Mouse (Mus musculus) erythroid progenitor cell, adult 5-6 weeks (primary cell): Measurements from ENCODE around the gene Zfp821. TPM values are rescaled to one million over a fixed set of nuclear protein-coding genes. Genes with fewer than 3 reads are reported as not detected.

Experiments used
- ATAC-seq: replicated peaks from 2 replicates; pipeline ENCODE4 v1.8.0; 2016; ENCODE audit warnings: moderate number of reproducible peaks, mild to moderate bottlenecking, moderate TSS enrichment, inconsistent platforms; ENCODE audit not compliant: poor library complexity, low FRiP score, severe bottlenecking
- total RNA-seq, 2 experiments: library from RNA; stranded (forward) in 1 of 2; stranded (reverse) in 1 of 2; fragments of 150-400 nt in 1 of 2; fragments of 186-747, 209-891 nt in 1 of 2; gene quantifications; 2 replicates each; pipeline versions ENCODE4 v1.2.3 to v1.2.4; 2015 to 2017; ENCODE audit warnings: low replicate concordance in 2 of 2

Gene Zfp821
- total RNA-seq (2015; ENCODE audit: low replicate concordance) (14.3 and 14.8 TPM in 2 replicates), total RNA-seq (2017; ENCODE audit: low replicate concordance) (38.2 and 43.3 TPM in 2 replicates)

DNA sequence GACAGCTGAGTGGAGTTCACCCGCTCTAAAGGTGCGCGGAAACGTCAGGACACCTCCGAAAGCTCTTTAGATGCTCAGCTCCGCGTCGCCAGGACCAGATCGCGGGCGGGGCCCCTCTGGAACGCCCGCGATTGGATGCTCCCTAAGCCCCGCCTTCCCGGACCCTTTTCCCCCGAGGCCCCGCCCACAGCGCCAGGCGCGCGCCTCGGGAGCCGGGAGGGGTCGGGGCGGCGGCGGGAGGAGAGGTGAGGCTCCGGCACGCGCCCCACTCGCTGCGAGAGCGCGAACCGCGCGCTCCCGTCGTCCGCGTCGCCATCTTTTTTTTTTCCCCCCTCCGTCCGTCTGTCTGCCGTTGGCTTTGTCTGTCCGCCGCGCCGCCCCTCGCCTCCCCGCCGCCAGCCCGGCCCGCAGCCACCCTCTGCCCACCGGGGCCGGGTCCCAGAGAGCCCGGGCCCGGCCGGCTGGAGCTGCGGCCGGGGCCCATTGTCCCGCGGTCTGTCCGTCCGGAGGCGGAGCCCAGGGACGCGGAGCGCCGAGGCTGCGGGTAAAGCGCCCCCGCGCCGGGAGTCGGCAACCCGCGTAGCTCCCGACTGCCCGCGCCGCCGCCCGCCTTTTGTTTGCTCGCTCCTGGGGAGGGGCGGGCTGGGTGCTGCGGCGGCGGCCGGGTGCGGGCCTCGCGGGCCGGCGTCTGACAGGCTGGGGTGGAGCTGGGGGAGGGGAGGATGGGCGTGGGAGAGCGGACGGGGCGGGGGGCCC is at the start of gene Zfp821:
Gene Zfp821, plus strand, starts transcription at position 227 of the 756 bp plus-strand sequence.
- peak; percentile 88 for ATAC-seq

DNA sequence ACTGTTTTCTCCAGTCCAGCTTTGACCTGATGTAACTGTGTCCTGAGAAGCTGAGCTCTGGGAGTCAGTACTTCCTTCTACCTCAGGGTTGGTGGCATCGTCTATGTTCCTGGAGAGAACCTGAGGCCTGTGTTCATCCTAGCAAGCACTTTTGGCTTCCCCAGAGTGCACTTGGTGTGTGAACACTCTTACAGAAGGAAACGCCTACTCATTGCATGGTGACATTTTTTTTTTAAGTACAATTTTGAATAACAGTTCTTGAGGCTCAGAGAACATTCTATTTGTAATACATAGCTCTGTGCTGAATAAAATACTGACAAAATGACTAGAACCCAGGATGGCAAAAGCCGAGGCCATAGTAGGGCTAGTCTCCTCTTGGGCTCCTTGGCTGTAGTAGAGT is 48.5 kb upstream of the Zfp821 start:
- no peak for ATAC-seq

DNA sequence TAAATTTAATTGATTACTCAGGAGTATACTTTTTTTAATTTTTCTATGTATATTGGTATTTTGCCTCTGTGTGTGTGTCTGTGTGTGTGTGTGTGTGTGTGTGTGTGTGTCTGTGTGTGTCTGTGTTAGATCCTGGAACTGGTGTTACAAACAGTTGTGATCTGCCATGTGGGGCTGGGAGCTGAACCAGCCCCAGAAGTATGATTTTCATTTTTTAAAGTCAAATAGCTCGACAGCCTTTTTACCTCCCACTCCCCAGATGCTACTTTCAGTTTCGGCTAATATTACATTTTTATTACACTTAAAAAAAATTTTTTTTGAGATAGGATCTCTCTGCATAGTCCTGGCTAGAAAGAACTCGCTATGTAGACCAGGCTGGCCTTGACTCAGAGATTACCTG is 43.0 kb upstream of the Zfp821 start:
- ATAC-seq = no peak

DNA sequence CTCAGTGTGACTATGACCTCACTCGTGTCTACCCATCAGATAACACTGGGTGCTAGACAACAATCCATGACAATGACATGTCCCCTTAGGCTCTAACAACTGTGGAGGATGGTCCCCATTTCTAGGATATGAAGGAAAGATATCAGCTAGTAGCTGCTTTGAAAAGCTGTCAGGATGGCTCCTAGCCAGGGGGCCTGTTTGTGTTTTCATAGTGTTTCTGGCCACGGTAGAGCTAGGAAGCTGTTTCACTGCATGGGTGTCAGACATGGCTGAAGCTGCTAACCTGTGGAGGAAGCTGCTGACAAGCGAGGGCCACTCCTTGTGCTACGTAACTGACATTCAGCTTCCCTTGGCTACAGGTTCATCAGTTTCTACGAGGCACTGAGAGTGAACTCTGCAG is 38.7 kb upstream of the Zfp821 start:
- ATAC-seq = no peak

DNA sequence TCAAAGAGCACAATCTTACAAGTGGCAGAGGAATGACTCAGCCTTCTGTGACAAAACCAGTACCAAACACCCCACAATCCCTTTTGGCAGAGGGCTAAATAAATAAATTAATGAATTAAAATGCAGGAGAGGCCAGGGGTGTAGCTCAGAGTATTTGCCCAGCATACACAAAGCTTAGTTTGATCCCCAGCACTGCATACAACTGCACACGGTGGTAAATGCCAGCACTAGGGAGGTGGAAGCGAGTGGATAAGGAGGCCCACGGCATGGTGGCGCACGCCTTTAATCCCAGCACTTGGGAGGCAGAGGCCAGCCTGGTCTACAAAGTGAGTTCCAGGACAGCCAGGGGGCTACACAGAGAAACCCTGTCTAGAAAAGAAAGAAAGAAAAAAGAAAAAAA is 32.7 kb upstream of the Zfp821 start:
- no peak for ATAC-seq

DNA sequence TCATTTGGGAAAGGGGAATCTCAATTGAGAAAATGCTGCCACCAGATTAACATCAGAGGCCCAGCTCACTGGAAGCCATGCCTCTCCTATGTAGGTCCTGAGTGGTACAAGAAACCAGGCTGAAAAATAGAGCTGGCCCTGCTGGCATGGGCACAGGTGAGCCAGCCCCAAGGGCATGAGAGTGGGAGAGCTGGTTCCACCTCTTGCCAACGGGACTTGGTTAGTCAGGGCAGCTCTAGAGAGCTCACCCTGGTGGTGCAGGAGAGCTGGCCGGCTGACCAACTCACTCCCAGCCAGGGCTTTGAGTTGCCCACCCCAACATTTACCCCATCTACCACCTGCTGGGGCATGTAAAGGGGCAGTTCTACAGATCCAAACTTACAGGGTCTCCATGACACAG is 31.8 kb upstream of the Zfp821 start:
- no peak for ATAC-seq

DNA sequence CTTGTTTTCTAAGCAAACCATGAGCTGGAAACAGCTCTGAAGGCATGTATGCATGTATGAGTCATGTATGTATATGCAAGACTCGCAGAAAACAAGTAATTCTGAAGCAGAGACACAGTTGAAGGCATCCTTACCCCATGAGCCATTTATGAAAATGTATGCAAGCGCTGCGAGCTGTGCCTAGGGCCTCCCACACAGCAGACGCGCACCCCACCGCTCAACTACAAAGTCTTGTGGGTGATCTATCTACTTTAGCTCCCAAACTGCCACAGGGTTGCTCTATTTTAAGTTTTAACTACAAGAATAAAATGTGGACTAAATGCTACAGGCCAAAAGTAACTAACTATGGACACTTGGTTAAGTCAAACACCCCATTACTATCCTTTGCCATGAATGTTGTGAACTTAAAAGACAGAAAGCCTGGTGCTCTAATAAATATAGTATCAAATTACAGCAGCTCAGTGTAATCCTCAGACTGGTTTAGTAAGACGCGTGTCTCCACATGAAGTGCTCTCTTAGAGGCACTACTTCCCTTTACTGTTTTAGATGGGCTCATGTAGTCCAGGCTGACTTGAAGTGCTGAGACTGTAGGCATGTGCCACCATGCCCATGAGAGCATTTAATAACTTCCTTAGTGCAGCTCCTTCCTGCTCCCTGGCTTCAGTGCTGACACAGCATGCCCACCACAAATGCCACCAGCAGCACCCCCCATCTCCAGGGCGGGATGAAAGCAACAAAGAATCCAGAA is 29.3 kb upstream of the Zfp821 start:
- no peak for ATAC-seq

DNA sequence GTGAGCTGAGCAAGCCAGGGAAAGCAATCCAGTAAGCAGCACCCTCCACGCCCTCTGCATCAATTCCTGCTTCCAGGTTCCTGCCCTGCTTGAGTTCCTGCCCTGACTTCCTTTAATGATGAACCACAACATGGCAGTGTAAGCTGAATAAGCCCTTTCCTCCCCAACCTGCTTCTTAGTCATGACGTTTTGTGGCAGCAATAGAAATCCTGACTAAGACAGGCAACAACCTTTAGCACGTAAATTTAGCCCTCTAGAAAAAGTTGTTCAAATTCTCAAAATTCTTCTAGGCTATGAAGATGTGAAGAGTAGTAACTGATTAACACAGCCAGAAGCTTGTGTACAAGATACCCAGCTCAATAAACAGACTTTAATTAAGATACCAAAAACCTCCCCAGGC is 23.8 kb upstream of the Zfp821 start:
- ATAC-seq = no peak

DNA sequence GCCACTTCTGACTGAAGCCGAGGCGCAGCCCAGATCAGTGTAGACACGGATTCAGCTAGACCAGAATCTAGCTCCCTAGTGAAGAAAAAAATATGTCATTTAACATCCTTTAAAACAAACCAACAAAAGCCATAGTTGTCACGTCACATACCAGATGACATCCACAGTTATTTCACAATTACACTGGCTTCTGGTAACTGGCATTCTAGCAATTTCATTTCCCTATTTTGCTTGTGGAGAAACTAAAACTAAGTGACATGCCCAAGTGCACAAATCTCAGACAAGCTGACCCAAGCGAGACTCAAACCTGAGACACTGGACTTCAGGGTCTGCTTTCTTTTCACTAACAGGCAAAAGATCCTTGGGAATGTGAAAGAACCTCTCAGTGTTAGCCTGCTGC is 23.2 kb upstream of the Zfp821 start:
- no peak for ATAC-seq

DNA sequence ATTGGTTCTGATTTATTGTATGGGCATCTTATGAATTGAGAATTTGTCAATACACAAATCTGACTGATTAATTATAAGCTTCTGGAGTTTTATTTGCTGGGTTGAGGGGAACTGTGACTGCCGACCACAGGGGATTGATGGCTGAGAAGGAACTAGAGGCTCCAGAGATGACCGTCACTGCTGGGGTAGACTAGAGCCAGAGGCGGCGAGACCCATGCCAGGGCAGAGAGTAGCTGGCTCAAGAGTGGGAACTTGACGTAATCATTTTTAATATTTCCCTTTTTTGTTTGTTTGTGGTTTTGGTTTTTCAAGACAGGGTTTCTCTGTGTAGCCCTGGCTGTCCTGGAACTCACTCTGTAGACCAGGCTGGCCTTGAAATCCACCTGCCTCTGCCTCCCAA is 18.1 kb upstream of the Zfp821 start:
- no peak for ATAC-seq

DNA sequence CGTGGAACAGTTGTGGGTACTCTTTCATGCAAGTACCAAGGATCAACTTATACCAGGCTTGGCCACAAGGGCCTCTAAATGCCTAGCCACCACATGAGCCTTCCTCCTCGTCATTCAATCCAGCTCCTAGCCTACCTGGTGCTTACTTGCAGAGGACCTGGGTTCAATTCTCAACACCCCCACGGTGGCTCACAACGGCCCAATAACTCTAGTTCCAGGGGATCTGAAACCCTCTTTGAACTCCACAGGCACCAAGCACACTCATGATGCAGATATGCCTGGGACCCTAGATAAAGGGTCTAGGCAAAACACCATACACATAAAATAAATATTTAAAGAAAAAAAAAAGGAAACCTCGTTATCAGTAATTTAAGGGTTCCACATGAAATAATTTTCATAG is 13.6 kb upstream of the Zfp821 start:
- 0 out of 2 replicates have a peak, but pooled peaks have one; percentile 15 for ATAC-seq

DNA sequence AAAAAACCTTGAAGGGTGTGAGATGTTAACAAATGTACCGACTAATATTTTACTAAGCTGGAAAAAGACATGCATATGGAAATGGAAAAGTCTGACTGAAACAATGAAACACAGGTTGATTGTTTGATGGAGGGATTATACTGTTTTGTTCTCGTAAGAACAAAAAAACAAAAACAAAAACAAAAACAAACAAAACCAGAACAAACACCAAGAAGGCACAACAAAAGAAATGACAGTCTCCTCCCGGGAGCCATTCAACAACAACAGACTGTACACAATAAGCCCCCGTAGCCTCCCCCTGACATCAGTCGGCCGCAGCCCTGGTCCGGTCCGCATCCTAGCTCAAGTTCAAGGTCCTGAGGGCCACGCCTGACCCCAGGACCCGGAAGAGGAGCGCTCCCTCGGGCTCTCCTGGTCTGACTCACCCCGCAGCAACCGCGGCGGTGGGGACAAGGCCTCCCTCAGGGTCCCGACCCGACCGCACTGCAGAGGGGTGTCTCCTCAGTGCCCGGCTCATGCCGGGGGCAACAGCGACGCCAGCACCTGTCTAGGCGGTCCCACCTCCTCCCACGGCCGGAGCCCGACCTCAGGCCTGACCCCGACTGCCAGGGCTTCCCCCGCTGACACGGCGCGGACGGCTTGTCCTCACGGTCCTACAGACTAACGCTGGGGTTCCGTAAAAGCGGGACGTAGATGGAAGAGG is 12.8 kb upstream of the Zfp821 start:
- ATAC-seq = peak; percentile 58

DNA sequence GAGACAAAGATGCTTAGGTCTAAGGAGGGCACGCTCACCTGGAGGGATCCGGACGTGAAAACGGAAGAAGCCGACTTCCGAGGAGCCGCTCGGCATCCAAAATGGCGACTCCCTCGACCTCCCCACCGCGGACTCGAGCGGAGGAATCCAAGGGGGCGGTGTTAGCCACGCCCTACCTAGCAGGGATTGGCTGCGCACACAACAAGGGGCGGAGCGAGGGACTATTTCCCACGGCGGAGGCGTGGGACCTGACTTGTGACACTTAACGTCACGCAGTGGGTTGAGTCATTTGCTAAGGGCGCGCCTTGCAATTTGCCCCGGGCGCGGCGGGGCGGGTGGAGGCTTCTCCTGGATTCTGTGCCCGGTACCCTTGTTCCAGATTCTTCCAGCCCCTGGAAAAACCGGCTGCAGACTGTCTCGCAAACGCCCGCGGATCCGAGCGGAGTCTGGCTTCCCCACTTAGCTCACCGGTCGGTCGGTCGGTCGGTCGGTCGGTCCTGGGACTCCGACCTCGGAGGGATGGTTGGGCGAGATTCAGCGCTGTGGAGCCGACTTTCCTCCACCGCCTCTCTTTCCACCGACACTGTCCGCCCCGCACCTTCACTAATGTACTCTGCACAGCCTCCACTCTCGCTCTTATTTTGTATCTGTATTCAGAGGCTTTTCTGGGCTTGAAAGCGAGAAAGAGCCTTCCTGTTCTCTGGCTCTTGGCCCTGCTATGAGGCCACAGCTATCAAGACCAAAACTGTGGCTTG is 12.0 kb upstream of the Zfp821 start, which contains the start of gene Ist1:
Gene Ist1, minus strand, starts transcription at position 115 of the 755 bp plus-strand sequence.
- peak; percentile 97 for ATAC-seq

DNA sequence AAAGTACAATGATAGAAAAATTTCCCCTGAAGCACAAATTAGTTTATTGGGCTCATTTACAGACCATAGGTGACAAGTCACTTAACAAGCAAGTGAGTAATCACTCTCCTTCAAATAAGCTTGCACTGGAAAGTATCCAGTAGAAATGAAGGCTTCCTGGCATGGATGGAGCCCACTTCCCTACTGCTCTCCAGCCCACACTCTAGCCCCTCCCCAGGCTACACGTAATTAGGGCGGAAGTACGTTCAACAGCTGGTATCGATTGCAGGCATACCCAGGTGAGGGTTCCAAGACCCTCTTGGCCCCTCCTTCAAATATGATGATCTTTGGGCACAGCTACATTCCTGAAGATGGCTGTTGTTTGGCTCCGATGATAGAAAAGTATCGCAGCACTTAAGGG is 11.2 kb upstream of the Zfp821 start:
- ATAC-seq = no peak

DNA sequence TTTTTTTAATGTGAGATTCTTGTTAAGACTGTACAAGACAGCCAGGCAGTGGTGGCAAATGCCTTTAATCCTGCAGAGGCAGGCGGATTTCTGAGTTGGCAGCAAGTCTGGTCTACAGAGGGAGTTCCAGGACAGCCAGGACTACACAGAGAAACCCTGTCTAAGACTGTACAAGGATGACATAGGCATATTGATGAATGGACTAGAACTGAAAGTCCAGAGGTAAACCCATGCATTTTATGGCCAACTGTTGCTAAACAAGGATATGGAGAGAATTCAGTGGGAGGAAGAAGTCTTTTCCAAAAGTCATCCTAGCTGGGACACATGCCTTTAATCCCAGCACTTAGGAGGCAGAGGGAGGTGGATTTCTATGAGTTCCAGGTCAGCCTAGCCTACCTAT is 7.6 kb upstream of the Zfp821 start:
- ATAC-seq = no peak

DNA sequence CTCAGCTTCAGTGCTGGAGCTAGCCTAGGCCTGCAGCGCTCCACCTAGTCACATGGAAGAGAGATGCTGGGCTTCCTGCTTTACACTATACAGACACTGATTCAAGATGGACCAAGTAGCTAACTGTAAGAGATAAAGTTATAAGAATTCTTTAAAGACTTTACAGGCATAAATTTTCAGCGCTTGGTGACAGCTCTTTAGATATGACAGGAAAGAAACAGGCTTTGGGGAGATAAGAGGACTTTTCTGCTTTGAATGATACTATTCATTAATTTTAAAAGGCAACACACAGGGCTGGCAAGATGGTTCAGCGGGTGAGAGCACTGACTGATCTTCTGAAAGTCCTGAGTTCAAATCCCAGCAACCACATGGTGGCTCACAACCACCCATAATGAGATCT is 6.9 kb upstream of the Zfp821 start:
- no peak for ATAC-seq

DNA sequence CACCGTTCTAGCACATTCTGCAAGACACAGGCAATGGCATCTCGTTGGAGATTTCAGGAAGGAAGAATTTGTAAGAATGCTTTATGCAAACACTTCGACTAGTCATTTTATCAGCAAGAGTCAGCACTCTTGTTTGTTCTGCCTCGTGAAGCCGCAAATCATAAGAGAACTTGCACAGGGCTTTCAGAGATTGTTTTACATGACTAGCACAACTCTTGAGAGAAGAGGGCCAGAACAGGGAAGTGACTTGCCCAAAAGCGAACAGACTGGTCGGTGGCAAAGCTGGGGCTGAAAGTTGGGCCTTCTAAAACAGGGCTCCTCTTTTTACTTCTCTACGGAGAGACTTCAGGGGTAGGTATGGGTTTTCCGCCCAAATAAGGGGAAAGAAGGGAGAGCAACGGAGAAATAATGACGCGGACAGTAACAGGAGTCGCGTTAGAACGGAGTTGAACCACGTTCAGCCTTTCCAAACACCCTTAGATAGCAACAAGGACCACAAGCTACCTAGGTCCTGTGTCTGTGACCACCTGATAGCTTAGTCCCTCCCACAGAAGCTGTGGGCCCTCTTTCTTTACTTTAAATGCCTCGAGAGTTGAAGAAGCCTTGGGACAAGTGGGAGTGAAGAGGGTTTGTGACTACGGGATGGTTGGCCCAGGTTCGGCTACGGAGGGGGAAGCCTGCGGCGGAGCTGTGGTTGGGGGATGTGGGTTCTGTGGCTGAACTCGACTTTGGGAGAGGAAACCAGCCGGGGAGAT is 604 bp upstream of the Zfp821 start:
- peak; percentile 39 for ATAC-seq

DNA sequence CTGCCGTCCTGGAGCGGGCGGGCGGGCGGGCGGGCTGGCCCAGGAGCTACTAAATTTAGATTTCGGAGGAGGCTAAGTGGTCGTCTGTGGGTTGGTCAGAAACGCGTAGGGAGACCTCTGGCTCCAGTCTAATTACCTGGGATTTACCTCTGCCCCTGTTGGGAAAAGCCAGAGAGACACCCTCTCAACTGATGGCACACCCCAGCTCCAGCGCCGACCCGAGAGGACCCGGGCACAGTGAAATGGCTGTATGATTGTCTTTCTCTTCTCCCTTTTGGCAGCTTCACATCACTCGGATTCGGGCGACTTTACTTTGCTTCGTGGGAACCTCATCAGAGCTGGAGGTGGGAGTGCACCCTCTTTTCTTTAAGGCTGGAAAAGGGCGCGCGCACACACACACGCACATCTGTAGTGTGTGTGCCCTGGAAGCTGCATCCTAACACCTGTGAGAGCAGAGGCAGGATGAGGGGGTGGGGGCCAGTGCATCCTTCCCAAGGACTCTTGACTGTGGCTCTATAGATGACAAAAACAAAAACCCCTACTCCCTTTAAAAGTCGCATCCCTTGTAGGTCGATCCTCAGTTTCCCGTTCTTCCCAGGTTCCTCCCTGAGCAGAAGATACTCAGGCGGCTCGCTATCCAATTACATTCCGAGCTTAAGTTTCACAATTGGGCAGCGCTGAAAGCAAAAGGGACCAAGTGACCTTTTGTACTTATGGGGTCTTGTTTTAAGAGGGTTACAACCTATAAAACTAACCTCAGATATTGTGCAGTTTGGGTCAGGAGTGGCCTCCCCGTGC is 929 bp downstream of the Zfp821 start:
- ATAC-seq = peak; percentile 12; the same call in 1 of the 2 replicates
